Mouse (Mus musculus) myocyte (in vitro differentiated cells): ENCODE results near the gene Ttc28. TPM values are rescaled to one million over a fixed set of nuclear protein-coding genes. Genes with fewer than 3 reads are reported as not detected.

Source experiments
- H3K27me3 ChIP-seq: one replicate; pipeline ENCODE4 v1.6.1; 2011; ENCODE audit not compliant: control insufficient read depth, insufficient read depth, insufficient read length
- H3K36me3 ChIP-seq: one replicate; pipeline ENCODE4 v1.6.1; 2011; ENCODE audit not compliant: control insufficient read depth, insufficient read depth
- H3K4me2 ChIP-seq: one replicate; pipeline ENCODE4 v1.6.1; 2011; ENCODE audit warnings: low read depth, control low read depth
- H3K4me3 ChIP-seq: one replicate; pipeline ENCODE4 v1.5.1; 2011; ENCODE audit warnings: mild to moderate bottlenecking, control low read depth, moderate library complexity
- H3K79me2 ChIP-seq: one replicate; pipeline ENCODE4 v1.6.1; 2011; ENCODE audit not compliant: control insufficient read depth, insufficient read depth
- H3ac ChIP-seq: one replicate; pipeline ENCODE4 v1.6.1; 2011; ENCODE audit not compliant: control insufficient read depth, insufficient read length
- CEBPB ChIP-seq: IDR thresholded peaks from 2 replicates; pipeline ENCODE4 v1.6.1; 2011; ENCODE audit warnings: mild to moderate bottlenecking, moderate library complexity; ENCODE audit not compliant: poor library complexity, insufficient read depth, severe bottlenecking
- E2F4 ChIP-seq: IDR thresholded peaks from one replicate; pipeline ENCODE4 v1.6.1; 2011; ENCODE audit warnings: mild to moderate bottlenecking, control low read depth, moderate library complexity; ENCODE audit not compliant: insufficient read depth
- MAX ChIP-seq: IDR thresholded peaks from one replicate; pipeline ENCODE4 v1.6.1; 2011; ENCODE audit warnings: low read depth, mild to moderate bottlenecking, control low read depth
- MYOD1 ChIP-seq, 3 experiments: IDR thresholded peaks; one replicate each; pipeline ENCODE4 v1.6.1; 2011; ENCODE audit warnings: control low read depth in 2 of 3, low read depth in 2 of 3, mild to moderate bottlenecking in 2 of 3, moderate library complexity in 1 of 3; ENCODE audit not compliant: insufficient read length in 2 of 3, control insufficient read depth in 1 of 3
- MYOG ChIP-seq, 3 experiments: IDR thresholded peaks; one replicate each; pipeline ENCODE4 v1.6.1; 2011; ENCODE audit warnings: control low read depth in 2 of 3, low read depth in 2 of 3, mild to moderate bottlenecking in 2 of 3; ENCODE audit not compliant: insufficient read length in 2 of 3, control insufficient read depth in 1 of 3, insufficient read depth in 1 of 3
- POLR2A ChIP-seq: IDR thresholded peaks from one replicate; pipeline ENCODE4 v1.6.1; 2011; ENCODE audit warnings: low read depth, mild to moderate bottlenecking, control low read depth, moderate library complexity; ENCODE audit not compliant: insufficient read length
- POLR2AphosphoS2 ChIP-seq: IDR thresholded peaks from one replicate; pipeline ENCODE4 v1.6.1; 2011; ENCODE audit warnings: low read depth, control low read depth; ENCODE audit not compliant: insufficient read length
- REST ChIP-seq: IDR thresholded peaks from one replicate; pipeline ENCODE4 v1.6.1; 2011; ENCODE audit warnings: mild to moderate bottlenecking, control low read depth, moderate library complexity; ENCODE audit not compliant: insufficient read depth, insufficient read length
- SRF ChIP-seq: IDR thresholded peaks from one replicate; pipeline ENCODE4 v1.6.1; 2011; ENCODE audit warnings: low read depth; ENCODE audit not compliant: control insufficient read depth, insufficient read length
- TCF12 ChIP-seq: IDR thresholded peaks from one replicate; pipeline ENCODE4 v1.6.1; 2011; ENCODE audit warnings: mild to moderate bottlenecking, control low read depth; ENCODE audit not compliant: poor library complexity, insufficient read depth, severe bottlenecking
- TCF3 ChIP-seq: IDR thresholded peaks from one replicate; pipeline ENCODE4 v1.6.1; 2011; ENCODE audit warnings: low read depth, control low read depth; ENCODE audit not compliant: insufficient read length
- USF1 ChIP-seq: IDR thresholded peaks from one replicate; pipeline ENCODE4 v1.6.1; 2011; ENCODE audit warnings: low read depth, mild to moderate bottlenecking, control low read depth, moderate library complexity
- polyA plus RNA-seq: library from polyadenylated mRNA; unstranded; fragments of >200 nt; fragmentation: generic; extraction: Trizol; gene quantifications from one replicate; pipeline ENCODE4 v1.2.1, GENCODE M21; 2012; ENCODE audit warnings: missing spikeins

The Ttc28 gene
- polyA plus RNA-seq, 1 experiment, result 8.5 TPM

DNA sequence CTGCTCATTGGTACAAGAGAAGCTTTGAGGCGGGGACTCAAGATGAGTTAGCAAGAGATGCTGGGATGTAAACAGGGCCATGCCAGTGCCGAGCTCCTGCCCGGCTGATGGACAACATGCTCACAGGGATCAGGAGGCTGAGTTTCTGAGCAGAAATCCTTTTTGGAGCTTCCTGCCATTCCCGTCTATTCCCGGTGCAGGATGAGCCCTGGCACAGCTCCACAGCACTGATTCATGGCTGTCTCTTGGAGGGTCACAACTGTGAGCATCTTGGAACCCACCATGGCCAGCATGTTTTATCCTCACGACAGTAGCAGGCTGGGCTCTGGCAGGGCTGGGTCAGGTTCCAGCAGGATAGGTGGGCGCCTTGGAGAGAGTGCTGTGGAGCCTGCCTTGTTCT lies 384.9 kb downstream of the Ttc28 start:
- Histone ChIP-seq H3ac (no peak overlapping the region), H3K79me2 (no peaks in the 10 kb centered on the region), H3K36me3 (no peaks in the 10 kb centered on the region), H3K27me3 (no peaks in the 10 kb centered on the region), H3K4me2 (no peak overlapping the region), H3K4me3 (no peak overlapping the region)
- no peak for TF ChIP-seq E2F4
- TF ChIP-seq TCF3, result no peak
- TF ChIP-seq USF1, result no peak
- TF ChIP-seq POLR2A, result no peak
- no peak for TF ChIP-seq MYOG (IDR thresholded peaks at IDR 0.05; ENCODE audit: control insufficient read depth in 1 of 3, insufficient read depth in 1 of 3, insufficient read length in 2 of 3, low read depth in 2 of 3)
- TF ChIP-seq MAX, result no peak
- TF ChIP-seq TCF12, result no peak
- no peak for TF ChIP-seq SRF
- TF ChIP-seq CEBPB, result no peak
- TF ChIP-seq MYOD1 (IDR thresholded peaks at IDR 0.05; ENCODE audit: control insufficient read depth in 1 of 3, insufficient read length in 2 of 3, low read depth in 2 of 3), result no peak
- no peak for TF ChIP-seq REST
- TF ChIP-seq POLR2AphosphoS2, result no peak

DNA sequence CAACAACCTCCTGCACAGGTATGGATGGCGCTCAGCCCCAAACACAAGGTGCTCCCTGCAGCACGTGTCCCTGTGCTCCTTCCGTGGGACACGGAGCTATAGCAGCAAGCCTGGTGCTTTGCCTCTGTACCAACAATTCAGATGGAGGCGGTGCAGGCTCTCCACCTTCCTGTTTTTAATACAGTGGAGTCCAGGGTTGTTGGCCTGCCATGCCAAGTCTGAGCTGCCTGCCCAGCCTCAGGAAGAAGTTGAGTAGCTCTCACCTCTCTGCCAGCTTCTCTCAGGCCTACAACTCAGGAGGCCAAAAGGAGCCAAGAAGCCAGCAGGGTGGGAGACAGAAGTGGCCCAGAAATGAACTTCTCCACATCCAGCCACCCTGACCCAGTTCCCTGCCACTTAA lies 387.1 kb downstream of the Ttc28 start:
- no peak overlapping the region for H3ac ChIP-seq
- no peaks in the 10 kb centered on the region for H3K27me3 ChIP-seq
- no peak overlapping the region for H3K4me2 ChIP-seq
- no peaks in the 10 kb centered on the region for H3K36me3 ChIP-seq
- TF ChIP-seq REST (no peak), USF1 (no peak), TCF12 (no peak), POLR2AphosphoS2 (no peak)
- H3K79me2 ChIP-seq, result no peaks in the 10 kb centered on the region
- no peak overlapping the region for H3K4me3 ChIP-seq

DNA sequence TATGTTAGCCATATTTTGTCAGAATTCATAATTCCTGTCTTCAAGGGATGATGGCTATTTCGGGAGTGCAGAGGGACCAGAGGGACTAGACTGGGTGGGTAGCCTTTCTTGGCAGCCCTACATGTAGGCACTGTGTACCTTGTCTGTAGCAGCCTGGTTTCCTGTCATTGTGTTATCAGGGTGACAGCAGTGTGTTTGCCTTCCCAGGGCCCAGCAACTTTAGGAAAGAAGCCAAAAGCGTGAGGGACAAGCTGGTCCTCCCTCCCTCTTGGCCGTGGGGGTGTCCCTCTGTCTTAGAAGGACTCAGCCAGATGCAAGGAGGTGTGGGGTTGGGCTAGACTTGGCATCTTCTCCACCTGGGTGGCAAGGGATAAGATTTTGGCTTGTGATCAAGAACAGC lies 387.5 kb downstream of the Ttc28 start:
- TF ChIP-seq MYOD1 (IDR thresholded peaks at IDR 0.05; ENCODE audit: control insufficient read depth in 1 of 3, insufficient read length in 2 of 3, low read depth in 2 of 3) (no peak), TCF3 (no peak), POLR2A (no peak), CEBPB (no peak), MYOG (IDR thresholded peaks at IDR 0.05; ENCODE audit: control insufficient read depth in 1 of 3, insufficient read depth in 1 of 3, insufficient read length in 2 of 3, low read depth in 2 of 3) (no peak), SRF (no peak)
- Histone ChIP-seq H3K4me2 (no peak overlapping the region), H3ac (no peak overlapping the region), H3K79me2 (no peaks in the 10 kb centered on the region), H3K27me3 (no peaks in the 10 kb centered on the region), H3K4me3 (no peak overlapping the region), H3K36me3 (no peaks in the 10 kb centered on the region)

DNA sequence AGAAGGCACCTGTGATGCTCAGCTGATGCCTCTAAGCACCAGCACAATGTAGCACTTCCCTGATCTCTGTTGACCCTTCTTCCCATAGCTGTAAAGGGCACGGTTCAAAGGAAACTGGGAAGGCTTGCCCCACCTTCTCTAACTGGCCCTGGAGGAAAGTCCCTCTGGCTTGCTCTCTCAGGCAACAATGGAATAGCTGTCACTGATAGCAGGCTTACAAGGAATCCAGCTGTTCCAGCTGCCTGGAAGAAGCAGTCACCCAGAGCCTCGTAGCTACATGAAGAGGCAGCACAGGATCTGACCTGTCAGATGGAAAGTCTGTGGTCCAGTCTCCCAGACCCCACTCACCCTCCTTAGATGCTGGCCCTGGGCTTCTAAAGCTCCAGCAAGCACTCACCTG lies 389.2 kb downstream of the Ttc28 start:
- no peaks in the 10 kb centered on the region for H3K36me3 ChIP-seq
- H3ac ChIP-seq, result no peak overlapping the region
- H3K4me2 ChIP-seq, result no peak overlapping the region
- no peak for TF ChIP-seq MAX
- TF ChIP-seq TCF12, result no peak
- TF ChIP-seq MYOD1 (IDR thresholded peaks at IDR 0.05; ENCODE audit: control insufficient read depth in 1 of 3, insufficient read length in 2 of 3, low read depth in 2 of 3), result no peak
- no peak for TF ChIP-seq POLR2AphosphoS2
- TF ChIP-seq REST, result no peak
- TF ChIP-seq SRF, result no peak
- no peaks in the 10 kb centered on the region for H3K79me2 ChIP-seq
- no peaks in the 10 kb centered on the region for H3K27me3 ChIP-seq
- no peak overlapping the region for H3K4me3 ChIP-seq

DNA sequence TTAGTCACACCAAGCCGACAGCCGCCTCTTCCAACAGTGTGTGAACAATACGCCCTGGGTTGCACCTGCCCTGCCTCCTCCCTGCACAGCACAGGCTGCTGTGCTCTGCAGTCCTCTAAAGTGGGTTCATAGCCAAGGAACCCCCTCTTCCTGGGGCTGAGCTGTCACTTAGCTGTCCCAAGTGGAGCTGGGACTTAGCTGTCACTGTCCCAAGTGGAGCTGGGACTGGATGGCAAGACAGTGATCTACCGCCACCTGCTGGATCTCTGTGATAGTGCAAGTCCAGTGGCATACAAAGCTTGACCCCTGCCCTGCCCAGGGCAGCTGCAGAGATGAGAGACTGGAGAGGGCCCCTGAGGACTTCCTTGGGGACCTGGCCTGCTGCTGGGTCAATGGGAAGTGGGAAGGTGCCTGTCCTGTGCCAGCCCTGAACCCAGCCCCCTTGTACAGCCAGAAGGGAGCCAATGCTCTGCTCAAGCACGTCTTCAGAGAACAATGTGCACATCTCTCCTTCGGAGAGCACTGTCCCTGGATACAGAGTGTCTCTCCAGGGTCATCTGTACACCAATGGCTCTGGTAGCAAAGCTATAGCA lies 390.1 kb downstream of the Ttc28 start:
- TF ChIP-seq POLR2AphosphoS2 (no peak), TCF3 (no peak), CEBPB (no peak), E2F4 (no peak), USF1 (no peak), POLR2A (no peak), TCF12 (no peak), MYOG (IDR thresholded peaks at IDR 0.05; ENCODE audit: control insufficient read depth in 1 of 3, insufficient read depth in 1 of 3, insufficient read length in 2 of 3, low read depth in 2 of 3) (no peak), REST (no peak), SRF (no peak), MAX (no peak), MYOD1 (IDR thresholded peaks at IDR 0.05; ENCODE audit: control insufficient read depth in 1 of 3, insufficient read length in 2 of 3, low read depth in 2 of 3) (no peak)
- H3K4me2 ChIP-seq, result no peak overlapping the region
- H3K36me3 ChIP-seq, result no peaks in the 10 kb centered on the region
- no peaks in the 10 kb centered on the region for H3K27me3 ChIP-seq
- H3K79me2 ChIP-seq, result no peaks in the 10 kb centered on the region
- H3K4me3 ChIP-seq, result no peak overlapping the region
- H3ac ChIP-seq, result no peak overlapping the region
